Mouse (Mus musculus) stomach, embryonic 15.5 days (tissue): ENCODE results near the gene Cyren. TPM values are rescaled to one million over a fixed set of nuclear protein-coding genes. Genes with fewer than 3 reads are reported as not detected.
A peak's percentile ranks its signal among the peaks of the same experiment; 100 is the strongest.

ENCODE experiments used
- ATAC-seq: fragments of 200-750 bp; cut with Nextera tagmentation; 2 replicates; pipeline ENCODE4 v1.8.0; 2017; ENCODE audit warnings: low read depth, moderate number of reproducible peaks, moderate TSS enrichment; ENCODE audit not compliant: insufficient read depth, low FRiP score
- H3K27ac ChIP-seq: fragments of 300-500 bp; sonication (generic); 2 replicates; pipeline ENCODE4 v1.5.1; 2015; ENCODE audit warnings: mild to moderate bottlenecking, inconsistent platforms
- H3K27me3 ChIP-seq: fragments of 300-500 bp; sonication (generic); replicated peaks from 2 replicates; pipeline ENCODE4 v1.6.1; 2015; ENCODE audit warnings: inconsistent platforms
- H3K36me3 ChIP-seq: fragments of 300-500 bp; sonication (generic); 2 replicates; pipeline ENCODE4 v1.6.1; 2015; ENCODE audit warnings: inconsistent platforms
- H3K4me1 ChIP-seq: fragments of 300-500 bp; sonication (generic); 2 replicates; pipeline ENCODE4 v1.6.1; 2015; ENCODE audit warnings: inconsistent platforms
- H3K4me2 ChIP-seq: fragments of 300-500 bp; sonication (generic); 2 replicates; pipeline ENCODE4 v1.6.1; 2015; ENCODE audit warnings: mild to moderate bottlenecking, inconsistent platforms
- H3K4me3 ChIP-seq: fragments of 300-500 bp; sonication (generic); replicated peaks from 2 replicates; pipeline ENCODE4 v1.5.1; 2015; ENCODE audit warnings: inconsistent platforms
- H3K9ac ChIP-seq: fragments of 300-500 bp; sonication (generic); 2 replicates; pipeline ENCODE4 v1.6.1; 2015; ENCODE audit warnings: inconsistent platforms
- H3K9me3 ChIP-seq: fragments of 300-500 bp; sonication (generic); 2 replicates; pipeline ENCODE4 v1.6.1; 2016; ENCODE audit warnings: inconsistent platforms
- WGBS: fragments of 180-500 bp; shearing (Covaris S2); methylation state at CpG from one replicate; pipeline ENCODE4 v1.1.7; 2015; 5-methylcytosine and 5-hydroxymethylcytosine counted together
- polyA plus RNA-seq: library from polyadenylated mRNA; unstranded; fragments of >200 nt; fragmentation: Nextera tagmentation; extraction: Ambion mirVana; gene quantifications from 2 replicates; pipeline ENCODE4 v1.2.1, GENCODE M21; 2015

Cyren gene
- polyA plus RNA-seq, 1 experiment from 2014 or later: 12.5 TPM

GRCm38 (mm10) chr6:34874101-34874921 lies 3.5 kb downstream of the Cyren start:
- Histone ChIP-seq H3K9me3 (no peaks in the 10 kb centered on the region), H3K36me3 (no peaks in the 10 kb centered on the region), H3K27me3 (no peaks in the 10 kb centered on the region), H3K9ac (no peak overlapping the region), H3K4me1 (peaks cover 24% of the 10 kb centered on the region), H3K27ac (0 out of 2 replicates have a peak overlapping the region, but pooled peaks have one; percentile 21), H3K4me2 (no peak overlapping the region; the same call in 1 of the 2 replicates), H3K4me3 (no peak overlapping the region)
- ATAC-seq: no peak
- WGBS: 55% methylated on average over 21 of the region's 21 CpGs

GRCm38 (mm10) chr6:34872871-34873270 lies 5.0 kb downstream of the Cyren start:
- H3K9me3 ChIP-seq: no peaks in the 10 kb centered on the region
- no peak overlapping the region for H3K27ac ChIP-seq
- no peak overlapping the region for H3K9ac ChIP-seq
- no peaks in the 10 kb centered on the region for H3K27me3 ChIP-seq
- H3K4me1 ChIP-seq: peaks cover 21% of the 10 kb centered on the region
- no peak overlapping the region for H3K4me3 ChIP-seq
- H3K4me2 ChIP-seq: no peak overlapping the region
- 77% methylated on average over 10 of the region's 10 CpGs for WGBS
- no peak for ATAC-seq
- H3K36me3 ChIP-seq: no peaks in the 10 kb centered on the region

- Histone ChIP-seq H3K4me3 (no peak overlapping the region), H3K9ac (no peak overlapping the region), H3K27ac (no peak overlapping the region), H3K4me2 (no peak overlapping the region), H3K36me3 (no peaks in the 10 kb centered on the region), H3K4me1 (peaks cover 25% of the 10 kb centered on the region), H3K27me3 (no peaks in the 10 kb centered on the region), H3K9me3 (no peaks in the 10 kb centered on the region)
- no peak for ATAC-seq
- WGBS: 85% methylated on average over 7 of the region's 7 CpGs
These were observed 5.9 kb downstream of the Cyren start for GRCm38 (mm10) chr6:34871929-34872328.

DNA sequence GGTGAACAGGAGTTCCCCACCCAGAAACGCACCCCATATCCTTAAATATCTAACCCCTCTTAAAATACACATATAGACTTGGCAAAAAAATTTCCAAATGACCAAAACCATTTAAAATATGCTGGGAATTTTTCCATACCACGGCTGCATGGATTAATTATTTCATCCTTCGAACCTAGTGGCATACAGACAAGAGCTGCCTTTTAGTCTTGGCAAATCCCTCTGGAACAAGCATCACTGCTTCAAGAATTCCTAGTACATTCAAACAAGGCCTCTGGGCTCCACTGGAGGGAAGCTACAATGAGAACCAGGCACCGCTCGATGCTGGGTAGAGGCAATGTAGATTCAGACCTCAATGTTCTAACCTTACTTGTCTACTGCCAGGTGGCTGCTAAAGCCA lies 7.1 kb downstream of the Cyren start:
- no peak for ATAC-seq
- Histone ChIP-seq H3K9me3 (no peaks in the 10 kb centered on the region), H3K4me2 (no peak overlapping the region), H3K36me3 (no peaks in the 10 kb centered on the region), H3K9ac (no peak overlapping the region), H3K27ac (no peak overlapping the region), H3K27me3 (no peaks in the 10 kb centered on the region), H3K4me3 (no peak overlapping the region), H3K4me1 (peaks cover 21% of the 10 kb centered on the region)
- 61% methylated on average over 5 of the region's 5 CpGs for WGBS

DNA sequence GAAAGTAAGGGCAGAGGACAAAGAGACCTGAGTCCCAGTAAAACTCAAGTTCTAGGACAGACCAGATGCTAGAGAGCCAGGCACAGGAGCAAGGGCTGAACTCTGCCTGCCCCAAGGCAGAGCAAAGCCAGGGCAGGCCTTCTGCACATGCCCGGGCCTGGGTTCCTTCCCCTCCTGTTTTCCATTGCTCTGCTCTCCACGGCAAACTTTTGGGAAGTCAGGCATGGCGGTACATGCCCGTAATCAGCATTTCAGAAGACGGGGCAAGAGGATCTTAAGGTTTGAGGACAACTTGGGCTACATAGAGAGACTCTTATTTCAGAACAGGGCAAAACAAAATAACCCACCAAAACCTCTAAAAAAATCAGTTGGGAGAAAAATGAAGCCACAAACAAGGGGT lies 7.7 kb downstream of the Cyren start:
- H3K9ac ChIP-seq: no peak overlapping the region
- no peak overlapping the region for H3K4me2 ChIP-seq
- H3K27ac ChIP-seq: peak overlapping the region; percentile 24; the same call in 1 of the 2 replicates
- peaks cover 22% of the 10 kb centered on the region for H3K4me1 ChIP-seq
- no peak for ATAC-seq
- 65% methylated on average over 5 of the region's 5 CpGs for WGBS
- no peaks in the 10 kb centered on the region for H3K36me3 ChIP-seq
- no peaks in the 10 kb centered on the region for H3K27me3 ChIP-seq
- no peaks in the 10 kb centered on the region for H3K9me3 ChIP-seq
- no peak overlapping the region for H3K4me3 ChIP-seq

- no peak for ATAC-seq
- Histone ChIP-seq H3K4me1 (peaks cover 24% of the 10 kb centered on the region), H3K4me3 (no peak overlapping the region), H3K9ac (no peak overlapping the region), H3K36me3 (no peaks in the 10 kb centered on the region), H3K27ac (peak overlapping the region; percentile 24; the same call in 1 of the 2 replicates), H3K27me3 (no peaks in the 10 kb centered on the region), H3K9me3 (no peaks in the 10 kb centered on the region), H3K4me2 (no peak overlapping the region)
- 50% methylated on average over 13 of the region's 13 CpGs for WGBS
These were observed 8.5 kb downstream of the Cyren start for GRCm38 (mm10) chr6:34869225-34869915.

- WGBS: 77% methylated on average over 20 of the region's 20 CpGs
- ATAC-seq: no peak
- no peaks in the 10 kb centered on the region for H3K27me3 ChIP-seq
These were observed 9.2 kb downstream of the Cyren start for GRCm38 (mm10) chr6:34868507-34869217.

DNA sequence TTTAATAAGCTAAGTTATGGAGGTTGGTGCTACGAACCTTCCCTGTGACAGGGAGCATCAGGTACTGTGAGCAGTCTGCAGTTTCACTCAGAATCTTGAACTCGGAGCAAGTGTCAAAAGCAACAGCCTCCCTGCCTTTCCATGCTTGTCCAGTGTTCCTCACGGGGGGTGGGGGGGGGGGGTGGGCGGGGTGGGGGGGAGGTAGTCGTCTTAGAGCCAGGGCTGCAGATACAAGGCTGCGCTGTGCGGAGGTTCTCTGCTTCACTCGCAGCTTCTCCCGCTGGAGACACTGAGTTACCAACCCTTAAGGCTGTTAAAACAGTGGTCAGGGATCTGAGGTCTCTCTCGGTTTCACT lies 9.9 kb downstream of the Cyren start:
- H3K9ac ChIP-seq: no peak overlapping the region
- peaks cover 28% of the 10 kb centered on the region for H3K4me1 ChIP-seq
- H3K27me3 ChIP-seq: no peaks in the 10 kb centered on the region
- H3K27ac ChIP-seq: no peak overlapping the region
- WGBS: 66% methylated on average over 10 of the region's 10 CpGs
- no peak overlapping the region for H3K4me2 ChIP-seq
- H3K36me3 ChIP-seq: no peaks in the 10 kb centered on the region
- no peak for ATAC-seq
- H3K9me3 ChIP-seq: no peaks in the 10 kb centered on the region
- no peak overlapping the region for H3K4me3 ChIP-seq

More at GRCm38 (mm10) chr6:34868507-34869217, 9.2 kb downstream of the Cyren start:
- Histone ChIP-seq H3K27ac (no peak overlapping the region), H3K9me3 (no peaks in the 10 kb centered on the region), H3K4me3 (no peak overlapping the region), H3K4me2 (no peak overlapping the region), H3K4me1 (peaks cover 24% of the 10 kb centered on the region), H3K36me3 (no peaks in the 10 kb centered on the region), H3K9ac (no peak overlapping the region)

DNA sequence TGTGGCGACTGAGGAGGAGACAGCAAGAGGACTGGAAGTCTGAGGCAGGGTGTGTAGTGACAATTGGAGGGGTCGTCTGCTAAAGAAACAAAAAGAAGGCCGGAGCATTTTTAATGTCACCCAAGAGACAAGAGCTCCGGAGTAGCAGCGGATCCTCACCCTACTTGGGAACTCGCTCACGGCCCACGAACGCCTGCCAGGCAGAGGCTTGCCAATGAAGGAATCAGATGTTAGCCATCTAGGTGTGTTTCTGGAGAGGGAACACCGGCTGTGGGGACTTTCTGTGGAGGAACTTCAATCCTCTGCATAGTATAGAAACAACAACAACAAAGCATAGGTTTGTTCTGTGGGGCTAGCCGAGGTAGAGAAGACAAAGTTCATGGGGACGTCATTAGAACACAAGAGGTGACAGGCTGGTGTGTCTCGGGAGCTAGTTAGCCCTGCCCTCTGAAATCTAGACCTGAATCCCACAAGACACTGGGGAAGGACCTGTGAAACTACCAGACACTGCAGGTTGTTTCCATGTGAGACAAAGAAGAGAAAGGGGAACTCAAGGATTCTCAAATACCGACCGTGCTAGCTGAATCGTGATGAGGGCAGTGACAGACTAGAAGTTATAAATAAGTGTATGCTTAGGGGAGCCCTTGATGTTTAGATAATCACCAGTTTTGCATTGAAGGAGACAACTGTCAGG lies 10.4 kb downstream of the Cyren start:
- Histone ChIP-seq H3K9ac (no peak overlapping the region), H3K27me3 (no peaks in the 10 kb centered on the region), H3K36me3 (no peaks in the 10 kb centered on the region), H3K4me2 (no peak overlapping the region), H3K4me1 (peaks cover 33% of the 10 kb centered on the region), H3K4me3 (no peak overlapping the region), H3K27ac (no peak overlapping the region), H3K9me3 (no peaks in the 10 kb centered on the region)
- no peak for ATAC-seq
- 74% methylated on average over 16 of the region's 16 CpGs for WGBS

DNA sequence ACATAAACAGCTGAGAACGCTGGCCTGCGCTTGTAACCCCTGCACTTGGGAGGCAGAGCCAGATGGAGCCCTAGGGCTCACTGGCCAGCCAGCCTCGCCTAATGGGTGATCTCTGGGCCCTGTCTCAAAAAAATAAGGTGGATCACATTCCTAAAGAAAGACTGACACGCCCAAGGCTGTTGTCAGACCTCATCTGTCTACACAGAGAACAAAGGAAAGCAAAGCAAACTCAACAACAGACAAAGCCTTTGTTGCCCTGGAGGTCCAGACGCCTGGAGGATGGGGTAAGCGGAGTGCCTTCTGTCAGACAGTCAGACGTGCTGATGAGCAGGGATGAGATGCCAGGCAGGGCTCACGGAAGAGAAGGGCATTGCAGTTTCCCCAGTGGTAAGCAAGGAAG lies 11.1 kb downstream of the Cyren start:
- H3K4me2 ChIP-seq: no peak overlapping the region
- H3K27me3 ChIP-seq: no peaks in the 10 kb centered on the region
- ATAC-seq: no peak
- no peak overlapping the region for H3K27ac ChIP-seq
- WGBS: 66% methylated on average over 8 of the region's 8 CpGs
- no peak overlapping the region for H3K9ac ChIP-seq
- no peak overlapping the region for H3K4me3 ChIP-seq
- H3K4me1 ChIP-seq: peaks cover 33% of the 10 kb centered on the region
- H3K9me3 ChIP-seq: no peaks in the 10 kb centered on the region
- H3K36me3 ChIP-seq: no peaks in the 10 kb centered on the region

DNA sequence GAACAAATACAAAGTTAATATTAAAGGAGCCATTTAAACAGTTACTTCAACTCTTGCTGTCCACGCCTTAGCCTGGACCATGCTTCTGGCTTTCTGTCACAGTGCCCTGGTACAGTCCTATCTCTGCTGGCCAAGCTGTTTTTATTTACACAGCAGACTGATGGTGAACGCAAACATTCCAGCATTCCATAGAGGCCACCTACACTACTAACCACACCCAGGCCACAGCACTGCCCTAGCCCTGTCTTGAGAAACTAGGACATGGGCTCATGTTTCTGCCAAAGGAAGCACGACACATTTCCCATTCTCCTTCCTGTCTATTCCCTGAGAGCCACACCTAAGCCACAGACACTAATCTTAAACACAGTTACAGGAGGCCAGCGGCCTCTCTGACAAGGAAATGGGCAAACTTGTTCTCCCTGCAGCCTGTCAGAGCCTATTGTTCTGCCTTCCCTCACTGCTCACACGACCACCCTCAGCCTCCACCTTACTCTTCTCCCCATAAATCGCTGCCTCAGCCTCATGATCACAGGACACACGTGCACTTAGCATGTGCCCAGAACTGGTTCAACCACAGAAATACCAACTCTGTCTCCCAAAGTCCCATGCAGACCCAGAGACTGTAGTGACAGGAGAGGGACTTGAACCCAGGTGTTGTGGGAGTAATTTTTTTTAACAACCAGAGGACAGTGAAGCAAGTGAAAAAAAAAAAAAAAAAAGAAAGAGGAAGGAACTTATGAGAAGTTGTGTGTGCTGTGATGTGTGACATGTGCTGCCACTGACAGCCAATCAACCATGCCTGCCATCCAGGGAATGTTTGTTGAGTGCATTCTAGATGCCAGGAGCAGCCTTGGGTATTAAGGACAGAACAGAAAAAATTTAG lies 11.9 kb downstream of the Cyren start:
- Histone ChIP-seq H3K36me3 (no peaks in the 10 kb centered on the region), H3K27ac (peak overlapping the region; percentile 59), H3K9me3 (no peaks in the 10 kb centered on the region), H3K9ac (no peak overlapping the region), H3K4me3 (no peak overlapping the region), H3K4me2 (no peak overlapping the region), H3K4me1 (peaks cover 33% of the 10 kb centered on the region), H3K27me3 (no peaks in the 10 kb centered on the region)
- peak; percentile 82 for ATAC-seq
- WGBS: 48% methylated on average over 7 of the region's 7 CpGs
